Mouse (Mus musculus) CD4-positive helper T cell, adult 2 months (primary cell): ENCODE measurements around the gene Mcu.
A peak's percentile ranks its signal among the peaks of the same experiment; 100 is the strongest.

Source experiments
- DNase-seq: peaks from one replicate; pipeline ENCODE4 v3.0.0-alpha.2; 2012; ENCODE audit warnings: low read depth, missing footprints, low spot score

Mcu gene

DNA sequence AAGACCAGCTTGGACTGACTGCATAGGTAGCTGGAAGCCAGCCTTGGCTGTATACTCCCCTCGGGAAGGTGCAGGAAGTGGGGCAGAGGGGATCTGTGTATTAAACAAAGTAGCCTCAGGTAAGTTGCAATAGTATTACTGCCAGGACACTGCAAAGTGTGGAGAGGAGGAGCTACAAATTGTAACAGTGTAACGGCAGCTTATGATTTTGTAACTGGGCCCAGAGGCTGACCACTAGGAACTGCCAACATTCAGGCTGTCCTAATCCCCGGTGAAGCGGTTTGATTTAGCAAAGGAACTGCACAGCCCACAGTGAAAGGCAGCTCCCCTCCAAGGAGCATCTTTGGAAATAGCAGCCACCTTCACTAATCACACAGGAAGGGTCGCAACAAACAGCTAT lies 3.2 kb downstream of the Mcu start:
- no peak for DNase-seq

DNA sequence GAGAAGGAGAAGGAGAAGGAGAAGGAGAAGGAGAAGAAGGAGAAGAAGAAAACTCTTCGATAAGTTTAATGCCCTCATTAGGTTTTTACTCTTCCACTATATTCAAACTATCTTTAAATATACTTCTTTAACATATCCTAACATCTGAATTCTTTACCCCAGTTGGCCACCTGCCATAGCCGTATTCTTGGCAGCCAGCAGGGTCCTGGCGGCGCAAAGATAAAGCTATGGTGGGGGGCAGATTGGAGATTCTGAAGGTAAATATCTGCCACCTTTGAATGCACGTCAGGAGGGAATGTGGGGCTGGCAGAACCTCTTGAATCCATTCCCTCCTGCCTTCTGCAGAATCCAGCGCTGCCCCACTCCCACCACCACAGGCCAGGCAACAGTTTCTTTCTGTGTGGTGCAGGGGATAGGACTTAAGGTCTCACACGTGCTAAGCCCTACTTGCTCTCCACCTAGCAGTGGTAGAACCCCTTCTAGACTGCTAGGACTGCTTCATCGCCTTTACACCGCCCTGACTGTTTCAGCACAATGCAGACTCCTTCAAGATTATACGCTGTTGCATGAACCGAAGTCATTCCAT lies 11.5 kb downstream of the Mcu start:
- DNase-seq: no peak

DNA sequence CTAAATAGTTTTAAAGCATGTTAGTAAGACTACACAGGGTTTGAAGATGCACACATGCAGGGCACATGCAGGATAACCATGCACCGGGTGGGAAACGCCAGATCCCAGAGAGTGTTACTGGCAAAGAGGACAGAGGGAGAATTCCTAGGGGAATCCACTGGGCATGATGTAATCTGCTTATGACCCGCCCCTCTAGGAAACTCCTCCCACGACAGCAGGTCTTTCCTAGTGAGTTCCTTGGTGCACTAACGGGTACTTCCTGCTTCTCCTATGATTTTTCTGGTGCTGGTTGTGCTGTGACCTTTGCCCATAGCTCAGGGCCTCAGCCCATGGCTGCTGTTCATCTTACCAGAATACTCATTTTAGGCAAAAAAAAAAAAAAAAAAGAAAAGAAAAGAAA lies 12.6 kb downstream of the Mcu start:
- no peak for DNase-seq

DNA sequence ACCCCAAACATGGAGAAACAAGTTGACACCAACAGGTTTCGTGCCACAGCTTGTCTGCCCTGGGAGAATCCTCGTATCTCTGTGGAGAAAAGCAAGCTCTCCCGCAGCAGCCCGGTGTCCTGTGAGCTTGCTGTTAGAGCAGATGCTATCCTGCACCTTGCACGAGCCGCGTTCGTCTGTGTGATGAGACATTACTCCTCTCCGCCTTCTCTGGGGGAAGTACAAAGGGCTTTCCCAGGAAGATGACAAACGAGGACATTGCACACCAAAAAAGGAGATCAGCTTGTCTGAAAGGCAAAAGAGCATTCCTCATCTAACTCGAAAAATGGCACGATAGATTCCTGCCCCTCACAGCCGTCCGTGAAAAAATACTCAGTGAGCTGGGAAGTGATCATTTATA lies 13.6 kb downstream of the Mcu start:
- DNase-seq: no peak

DNA sequence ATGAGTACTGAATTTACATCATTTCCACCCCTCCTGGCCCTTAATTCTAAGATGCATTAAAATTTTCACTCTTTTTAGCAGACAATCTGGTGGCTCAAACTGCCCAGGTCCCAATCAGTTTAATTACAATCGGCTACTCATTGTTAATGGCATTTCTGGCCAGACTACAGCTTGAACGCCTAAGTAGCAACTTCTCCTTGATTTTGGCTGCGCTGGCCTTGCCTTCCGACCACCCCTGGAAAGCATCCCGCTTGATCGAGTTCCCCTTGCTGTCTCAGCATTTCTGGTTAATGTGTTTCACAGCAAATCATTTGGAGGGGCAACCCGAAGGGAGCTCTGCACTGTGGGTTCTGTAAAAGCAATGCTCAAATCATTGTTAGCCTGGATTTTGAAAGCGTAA lies 14.4 kb downstream of the Mcu start:
- no peak for DNase-seq

DNA sequence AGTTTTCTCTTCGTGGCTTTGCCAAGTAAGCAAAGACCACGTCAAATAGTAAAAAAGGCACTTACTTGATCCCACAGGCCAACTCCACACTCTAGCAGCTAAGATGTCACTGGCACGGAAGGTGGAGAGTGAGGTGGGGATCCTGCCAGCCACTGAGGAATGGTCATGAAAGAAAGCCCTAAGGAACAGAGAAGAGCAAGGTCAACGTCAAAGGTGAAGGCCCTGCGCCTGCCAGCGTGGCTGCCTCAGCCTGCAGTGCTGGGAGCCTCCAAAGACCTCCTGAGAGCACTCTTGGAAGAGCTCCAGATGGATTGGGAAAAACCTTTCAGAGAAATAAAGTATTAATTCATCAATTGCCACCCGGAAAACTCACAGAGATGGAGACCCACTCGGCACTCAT lies 16.0 kb downstream of the Mcu start:
- DNase-seq: no peak

DNA sequence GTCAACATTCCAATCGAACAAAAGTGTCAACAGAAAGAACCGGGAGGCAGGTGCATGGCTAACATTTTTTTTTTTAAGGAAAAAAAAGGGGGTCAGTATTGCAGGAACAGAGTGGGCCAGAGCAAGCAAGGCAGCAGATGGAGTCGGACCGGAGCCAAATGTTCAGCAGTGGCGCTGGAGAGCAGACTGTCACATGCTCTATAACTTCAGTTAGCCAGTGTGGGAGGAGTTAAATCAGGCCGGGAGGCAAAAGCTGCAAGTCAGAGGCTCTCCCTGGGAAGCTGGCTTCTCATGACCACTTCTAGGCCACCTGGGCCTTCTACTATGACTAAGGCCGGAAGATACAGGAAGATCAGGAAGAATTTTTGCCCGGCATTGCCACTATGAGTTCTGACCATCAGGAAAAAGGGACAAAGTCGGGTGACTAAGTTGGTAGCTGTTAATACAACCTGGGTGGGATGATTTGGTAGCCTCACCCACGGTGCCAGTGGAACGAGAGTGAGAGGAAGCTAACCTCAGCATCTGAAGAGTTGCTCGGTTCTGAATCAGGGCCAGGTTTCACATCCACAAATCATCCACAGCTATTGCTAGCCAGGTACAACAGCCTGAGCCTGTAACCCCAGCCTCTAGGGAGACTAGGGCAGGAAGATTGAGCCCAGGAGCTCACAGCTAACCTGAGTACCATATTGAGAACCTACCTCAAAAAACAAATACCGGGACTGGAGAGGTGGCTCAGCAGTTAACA lies 22.5 kb downstream of the Mcu start:
- no peak for DNase-seq

DNA sequence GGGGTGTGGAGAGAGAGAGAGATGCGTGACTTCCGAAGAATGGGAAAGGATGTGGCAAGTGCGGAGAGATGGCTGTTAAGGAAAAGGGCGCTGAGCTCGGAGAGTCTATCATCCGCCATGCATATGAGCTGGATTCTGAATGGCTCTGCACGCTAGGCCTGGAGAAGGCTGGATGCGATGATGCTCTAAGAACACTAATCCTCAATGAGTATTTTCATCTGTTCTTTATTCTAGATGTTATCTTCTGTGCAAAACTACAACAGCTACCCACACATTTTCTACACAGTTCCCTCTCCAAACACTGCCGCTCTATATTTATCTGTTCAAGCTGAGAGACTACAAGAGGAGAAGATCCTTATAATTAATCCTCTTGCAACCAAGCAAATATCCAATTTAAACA lies 25.9 kb downstream of the Mcu start:
- no peak for DNase-seq

DNA sequence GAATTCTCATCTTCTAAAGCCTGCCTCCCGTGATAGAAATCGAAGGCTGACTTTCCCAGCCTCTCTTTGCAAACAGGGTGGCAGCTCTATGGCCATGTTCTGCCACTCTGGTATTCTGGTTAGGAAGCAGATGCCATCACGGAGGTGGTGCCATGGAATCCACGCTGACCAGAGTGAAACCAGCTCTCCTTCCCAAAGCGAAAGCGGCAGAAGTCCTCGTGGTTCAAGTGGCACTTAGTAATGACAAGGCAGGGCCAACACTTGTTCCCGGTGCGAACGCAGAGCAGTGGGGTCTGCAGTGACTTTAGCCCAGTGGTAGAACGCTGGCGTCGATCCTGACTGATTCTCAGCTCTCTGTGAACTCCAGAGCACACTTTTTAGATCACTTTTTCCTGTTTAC lies 26.6 kb downstream of the Mcu start:
- peak; percentile 37 for DNase-seq

DNA sequence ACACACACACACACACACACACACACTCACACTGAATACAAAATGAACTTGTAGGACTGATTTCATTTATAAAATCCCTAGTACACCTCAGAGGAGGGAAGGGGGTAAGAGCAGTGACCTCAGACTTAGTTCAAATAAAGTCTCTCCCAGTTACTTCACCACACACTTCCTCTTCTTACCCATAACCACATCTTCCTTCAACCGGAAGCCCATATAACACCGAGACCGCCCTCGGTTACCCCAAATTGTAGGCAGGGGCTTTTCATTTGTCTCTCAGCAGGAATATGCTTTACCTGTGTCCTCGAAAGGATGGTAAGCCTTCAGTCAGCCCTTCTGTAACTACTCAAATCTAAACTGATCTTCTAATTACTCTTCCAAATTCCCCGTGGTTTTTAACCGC lies 27.1 kb downstream of the Mcu start:
- DNase-seq: peak; percentile 80

DNA sequence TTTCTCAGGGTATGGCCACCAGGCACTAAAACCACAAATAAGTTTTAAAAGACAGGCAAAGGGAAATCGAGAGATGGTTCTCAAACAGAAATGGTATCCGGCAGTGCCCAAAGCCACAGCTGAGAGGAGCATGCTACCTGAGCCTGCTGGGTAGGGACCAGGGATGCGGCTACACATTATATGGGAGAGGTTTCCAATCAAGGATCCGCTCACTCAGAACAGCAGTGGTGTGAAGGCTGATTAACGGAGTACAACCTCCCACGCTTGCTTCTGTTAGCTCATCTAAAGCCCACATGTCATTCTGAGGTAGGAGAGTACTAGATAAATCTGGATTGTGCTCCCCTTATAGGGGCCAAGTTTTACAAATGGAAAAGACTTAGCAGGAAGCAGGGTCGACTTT lies 28.4 kb downstream of the Mcu start:
- DNase-seq: no peak

DNA sequence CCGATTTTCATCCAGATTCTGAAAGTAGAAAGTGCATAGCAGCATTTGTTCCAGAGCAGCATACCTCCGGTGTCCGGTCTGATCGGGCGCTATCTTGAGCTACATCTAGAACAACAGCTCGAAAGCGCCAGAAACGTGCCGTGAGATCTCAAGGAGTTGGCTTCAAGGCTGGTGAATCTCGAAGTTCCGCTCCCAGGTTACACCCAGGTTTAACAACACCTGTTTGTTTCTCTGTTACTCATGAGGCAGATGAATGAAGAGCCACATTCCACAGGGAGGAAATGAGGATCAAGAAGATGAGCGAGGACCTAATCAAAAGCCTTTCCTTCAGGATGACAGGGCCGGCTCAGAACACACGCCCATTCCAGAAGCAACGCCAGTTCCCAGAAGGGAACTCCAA lies 29.7 kb downstream of the Mcu start:
- no peak for DNase-seq

DNA sequence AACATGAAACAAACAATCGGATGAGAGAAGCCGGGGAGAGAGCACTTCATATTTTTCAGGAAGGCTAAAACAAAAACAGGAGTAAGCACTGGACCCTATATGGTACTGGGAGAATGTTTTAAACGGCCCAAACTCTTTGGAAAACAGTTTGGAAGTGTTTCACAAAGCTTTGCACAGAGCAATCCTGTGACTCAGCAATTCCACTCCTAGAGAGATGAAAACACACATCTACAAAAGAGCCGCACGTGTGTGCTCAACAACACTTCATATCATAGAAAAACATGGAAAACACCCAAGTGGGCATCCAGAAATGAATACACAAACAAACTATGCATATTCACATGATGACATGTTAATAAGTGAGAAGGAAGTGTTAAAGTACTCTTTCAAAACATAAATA lies 30.9 kb downstream of the Mcu start:
- no peak for DNase-seq

DNA sequence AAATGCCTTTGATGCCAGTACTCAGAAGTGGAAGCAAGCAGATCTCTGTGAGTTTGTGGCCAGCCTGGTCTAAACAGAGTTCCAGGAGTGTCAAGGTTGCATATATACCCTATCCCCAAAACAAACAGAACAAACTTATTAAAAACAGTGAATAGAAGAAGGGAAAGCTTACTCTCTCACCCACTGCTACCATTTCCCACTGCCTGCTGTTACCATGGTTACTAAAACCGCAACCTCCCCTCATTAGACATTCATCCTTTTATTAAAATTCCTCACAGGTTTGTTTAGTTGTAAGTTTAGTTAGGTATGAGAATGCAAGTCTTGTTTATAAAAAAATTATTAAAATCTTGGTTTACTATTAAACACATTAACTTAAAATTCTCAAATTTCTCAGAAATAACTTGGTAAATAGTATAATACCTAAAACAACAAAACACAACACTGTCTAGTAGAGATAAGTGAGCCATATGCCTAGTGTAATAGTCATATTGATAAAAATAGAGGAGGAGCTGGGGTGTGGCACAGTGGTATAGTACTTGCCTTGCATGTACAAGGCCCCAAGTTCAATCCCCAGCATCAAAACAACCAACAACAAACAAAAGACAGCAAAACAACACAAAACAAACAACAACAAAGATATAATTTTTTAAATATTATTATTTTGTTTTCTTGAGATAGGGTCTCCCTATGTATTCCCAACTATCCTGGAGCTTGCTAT lies 34.5 kb downstream of the Mcu start:
- no peak for DNase-seq

DNA sequence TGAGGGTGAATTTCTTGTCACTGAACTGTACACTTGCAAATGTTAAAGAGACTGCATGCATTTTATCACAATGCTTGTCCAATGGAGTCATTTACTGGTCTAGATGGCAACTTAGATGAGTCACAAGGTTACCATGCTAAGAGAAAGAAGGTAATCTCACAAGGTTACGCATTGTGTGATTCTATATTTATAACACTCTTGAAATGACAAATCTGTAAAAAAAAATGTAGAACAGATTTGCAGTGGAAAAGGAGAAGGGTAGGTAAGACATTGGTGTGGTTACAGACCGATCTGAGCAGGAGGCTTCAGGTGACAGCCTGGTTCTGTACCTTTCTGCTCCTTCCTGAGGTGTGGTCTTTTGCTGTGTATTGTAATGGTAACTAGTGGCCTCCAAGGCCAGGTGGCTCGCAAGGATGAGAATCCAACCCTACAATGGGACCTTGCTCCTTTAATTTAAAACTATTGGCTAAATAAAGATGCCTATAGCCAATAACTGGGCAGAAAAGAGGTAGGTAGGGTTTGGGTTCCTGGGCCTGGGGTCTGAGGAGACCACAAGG lies 35.8 kb downstream of the Mcu start:
- DNase-seq: no peak

DNA sequence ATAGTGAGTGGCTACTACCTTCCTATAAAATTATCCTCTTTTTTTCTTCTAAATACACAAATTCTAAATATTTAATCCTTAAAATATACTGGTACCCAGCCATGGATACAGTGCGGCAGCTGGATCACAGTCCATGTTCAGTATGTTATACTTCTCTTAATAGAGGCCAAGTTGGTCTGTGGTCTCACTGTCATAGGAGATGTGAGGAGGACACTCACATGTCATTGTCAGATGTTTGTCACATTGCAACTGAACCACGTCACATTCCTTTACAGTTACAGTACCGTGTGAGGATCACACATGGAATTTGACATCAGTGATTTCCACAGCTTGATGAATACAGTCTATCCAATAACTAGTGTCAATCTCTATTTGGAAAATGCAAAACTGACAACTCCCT lies 36.8 kb downstream of the Mcu start:
- DNase-seq: no peak

DNA sequence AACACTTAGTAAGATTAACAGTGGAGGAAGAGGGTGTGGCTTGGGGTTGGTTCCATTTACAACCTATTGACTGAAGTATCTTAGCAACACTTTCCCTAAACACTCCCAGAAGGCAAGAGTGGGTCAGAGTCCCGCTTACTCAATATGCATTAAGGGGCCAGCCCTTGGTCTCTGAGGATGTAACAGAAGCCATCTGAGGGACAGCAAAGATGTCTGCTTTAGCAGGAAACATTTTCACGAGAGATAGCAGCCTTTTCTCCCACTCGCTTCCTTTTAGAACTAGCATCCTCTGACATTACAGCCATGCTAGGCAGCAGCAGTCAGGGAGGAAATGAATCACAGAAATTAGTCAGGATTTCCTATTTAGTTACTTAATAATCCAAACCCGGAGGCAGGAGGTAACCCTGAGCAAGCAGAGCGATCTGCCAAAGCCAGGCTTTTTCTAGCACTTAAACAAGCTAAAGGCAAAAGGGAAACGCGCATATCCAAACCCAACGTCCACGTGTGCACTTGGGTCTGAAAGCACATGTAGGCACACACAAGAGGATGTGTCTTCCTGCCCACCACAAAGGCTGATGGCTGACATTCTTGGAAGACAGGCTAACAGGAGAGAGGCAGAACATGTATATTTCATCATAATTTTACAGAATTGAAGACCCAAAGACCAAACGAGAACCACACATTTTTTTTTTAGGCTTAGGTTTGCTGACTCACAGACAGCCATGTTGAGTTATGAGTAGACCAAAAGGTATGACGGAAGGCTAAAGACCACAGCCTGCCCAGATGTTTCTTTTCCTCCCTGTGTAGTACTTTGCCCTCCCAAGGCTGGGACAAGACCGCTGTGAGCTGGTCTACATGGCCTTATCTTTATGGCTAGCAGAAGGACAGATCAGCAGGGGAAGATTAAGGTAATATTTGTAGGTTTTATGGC lies 38.4 kb downstream of the Mcu start:
- peak; percentile 80 for DNase-seq

DNA sequence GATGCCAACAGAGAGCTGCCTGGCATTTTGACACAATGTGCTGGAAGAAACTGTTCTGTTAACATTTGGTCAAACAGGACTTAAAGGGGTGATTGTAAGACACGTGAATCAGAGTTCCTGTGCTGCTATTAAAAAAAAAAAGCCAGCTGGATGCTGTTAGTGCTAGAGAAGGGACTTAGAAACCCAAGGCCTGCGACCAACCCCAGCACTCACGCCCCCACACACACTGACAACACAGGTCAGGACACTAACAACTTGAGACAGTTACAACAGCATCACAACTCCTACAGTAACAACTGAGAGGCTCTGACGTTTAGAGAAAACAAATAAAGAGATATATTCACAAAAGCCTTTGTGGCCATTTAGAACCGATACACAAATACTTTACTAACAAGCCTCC lies 40.2 kb downstream of the Mcu start:
- DNase-seq: no peak

DNA sequence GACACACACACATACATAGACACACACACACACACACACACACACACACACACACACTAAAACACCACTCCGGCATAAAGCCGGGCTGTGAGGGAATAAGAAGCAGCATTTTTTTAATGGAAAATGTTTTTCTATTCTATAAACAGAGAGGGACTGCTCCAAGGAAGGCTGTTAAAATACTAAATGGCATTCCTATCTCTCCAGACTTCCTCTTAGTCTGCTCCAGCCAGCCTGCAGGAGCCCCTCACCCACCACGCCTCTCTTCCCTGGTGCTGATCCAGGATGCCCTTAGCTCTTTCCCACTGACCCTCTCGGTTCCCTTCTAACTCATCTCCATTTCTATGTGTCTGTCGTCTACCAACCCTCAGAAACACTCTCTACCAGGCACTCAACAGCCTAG lies 44.5 kb downstream of the Mcu start:
- no peak for DNase-seq

DNA sequence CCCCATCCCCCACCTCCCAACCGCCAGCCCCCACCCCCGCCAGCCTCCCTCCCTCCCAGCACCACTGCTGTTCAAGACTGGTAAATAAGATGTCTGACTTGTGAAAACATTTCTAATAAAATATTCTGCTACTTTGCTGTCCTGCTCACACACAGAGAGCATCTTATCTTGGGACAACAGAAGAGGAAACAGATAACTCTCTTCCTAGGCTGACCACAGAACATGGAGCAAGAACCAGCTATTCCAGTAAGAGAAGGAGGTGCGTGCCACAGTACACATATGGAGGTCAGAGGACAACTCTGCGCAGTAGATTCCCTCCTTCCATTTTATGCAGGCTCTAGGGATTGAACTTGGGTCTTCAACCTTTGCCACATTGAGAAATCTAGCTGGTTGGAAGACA lies 45.2 kb downstream of the Mcu start:
- no peak for DNase-seq

DNA sequence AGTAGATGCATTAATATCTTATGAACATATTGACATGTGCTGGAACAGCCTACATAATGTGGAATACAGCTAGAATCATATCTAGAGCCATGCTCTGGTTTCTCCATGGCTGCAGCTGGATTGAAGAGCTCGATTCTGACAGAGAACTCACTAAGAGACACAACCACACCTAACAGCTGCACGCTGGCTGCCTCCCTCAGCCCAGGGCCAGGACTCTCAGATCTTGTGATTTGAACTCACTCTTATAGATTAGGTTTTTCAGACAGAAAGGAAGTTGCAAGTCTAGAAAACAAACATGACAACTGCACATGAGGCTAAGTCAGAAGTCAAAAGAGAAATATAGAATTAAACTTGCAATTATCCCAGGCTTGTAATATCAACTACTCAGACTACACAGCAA lies 45.7 kb downstream of the Mcu start:
- no peak for DNase-seq

DNA sequence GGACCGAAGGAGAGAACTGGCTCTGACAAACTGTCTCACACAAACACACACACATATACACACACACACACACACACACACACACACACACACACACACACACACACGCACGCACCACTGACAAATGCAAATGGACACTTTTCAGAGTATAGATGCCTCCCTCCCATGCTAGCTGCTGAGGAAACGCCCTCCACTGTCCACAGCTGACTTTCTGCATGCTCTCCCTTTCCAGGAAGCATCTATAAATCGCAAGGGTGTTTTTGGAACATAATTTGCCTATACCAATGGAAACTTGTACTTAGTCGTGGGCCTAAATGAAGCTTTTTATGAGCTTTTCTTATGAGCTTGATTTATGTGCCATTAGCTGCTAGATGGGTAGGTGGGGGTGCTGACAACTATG lies 46.1 kb downstream of the Mcu start:
- peak; percentile 39 for DNase-seq
